Mouse (Mus musculus): ENCODE results near the gene Krt80. TPM values are rescaled to one million over a fixed set of nuclear protein-coding genes. Genes with fewer than 3 reads are reported as not detected.

Krt80 gene
- total and polyA plus RNA-seq, 3 experiments = 0.20 TPM; not detected in 2

GRCm38 (mm10) chr15:101315378-101315777, 54.6 kb downstream of the Krt80 start:
- H3K36me3 ChIP-seq (replicated peaks in 1 of 2; ENCODE audit: control insufficient read depth in 1 of 2, insufficient read depth in 1 of 2, low read length in 1 of 2) = no peaks in the 10 kb centered on the region
- H3K4me3 ChIP-seq (replicated peaks in 1 of 3; ENCODE audit: low read depth in 2 of 3, low read length in 2 of 3, poor library complexity in 1 of 3) = no peak overlapping the region
- in situ Hi-C loops (cut with MboI; ENCODE audit: low pct_ligation_motif_present, low pct_unique_long_range_greater_than_20kb, low sequenced_read_pairs) = no loop called here
- peaks cover 25 to 47% of the 10 kb centered on the region in 2 experiments for H3K4me1 ChIP-seq (ENCODE audit: control insufficient read depth in 1 of 2, insufficient read depth in 2 of 2)
- TF ChIP-seq EP300 (IDR thresholded peaks at IDR 0.05; ENCODE audit: low read length) (no peak), IRF4 (IDR thresholded peaks at IDR 0.05; ENCODE audit: low read depth, low read length) (no peak), HCFC1 (IDR thresholded peaks at IDR 0.05; ENCODE audit: low read depth, low read length) (no peak)
- no peaks in the 10 kb centered on the region for H3K79me2 ChIP-seq (replicated peaks; ENCODE audit: control insufficient read depth, extremely low read depth, insufficient read depth, poor library complexity, severe bottlenecking)
- no peak overlapping the region for H3K27ac ChIP-seq (ENCODE audit: insufficient read depth, low read depth)
- H3K9ac ChIP-seq (ENCODE audit: insufficient read depth, low read depth) = no peak overlapping the region
- peaks cover 7% of the 10 kb centered on the region for H3K9me3 ChIP-seq (replicated peaks; ENCODE audit: low read length)
- dilution Hi-C loops (cut with MboI; ENCODE audit: extremely low pct_ligation_motif_present, extremely low pct_unique_long_range_greater_than_20kb, low sequenced_read_pairs) = no loop called here
- DNase-seq (ENCODE audit: extremely low read depth) = no peak
- no peak overlapping the region for H3K4me2 ChIP-seq (ENCODE audit: insufficient read depth, low read depth, poor library complexity, severe bottlenecking)
- peaks cover 23% of the 10 kb centered on the region for H3K27me3 ChIP-seq (replicated peaks)

DNA sequence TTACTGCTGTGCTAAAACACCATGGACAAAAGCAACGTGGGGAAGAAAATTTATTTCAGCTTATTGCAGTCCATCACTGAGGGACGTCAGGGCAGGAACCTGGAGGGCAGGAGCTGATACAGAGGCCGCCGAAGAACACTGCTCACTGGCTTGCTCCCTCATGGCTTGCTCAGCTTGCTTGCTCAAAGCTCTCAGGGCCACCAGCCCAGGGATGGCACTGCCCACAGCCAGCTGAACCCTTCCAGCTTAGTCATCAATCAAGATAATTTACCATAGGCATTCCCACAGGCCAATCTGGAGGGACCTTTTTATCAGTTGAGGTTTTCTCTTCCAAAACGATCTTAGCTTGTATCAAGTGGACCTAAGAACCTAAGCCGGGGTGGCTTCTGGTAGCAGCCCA, 58.0 kb downstream of the Krt80 start:
- Histone ChIP-seq H3K79me2 (replicated peaks; ENCODE audit: control insufficient read depth, extremely low read depth, insufficient read depth, poor library complexity, severe bottlenecking) (no peaks in the 10 kb centered on the region), H3K4me1 (ENCODE audit: control insufficient read depth in 1 of 2, insufficient read depth in 2 of 2) (peaks cover 4 to 14% of the 10 kb centered on the region in 2 experiments), H3K9me3 (replicated peaks; ENCODE audit: low read length) (peaks cover 7% of the 10 kb centered on the region), H3K9ac (ENCODE audit: insufficient read depth, low read depth) (no peak overlapping the region), H3K36me3 (replicated peaks in 1 of 2; ENCODE audit: control insufficient read depth in 1 of 2, insufficient read depth in 1 of 2, low read length in 1 of 2) (no peaks in the 10 kb centered on the region), H3K27ac (ENCODE audit: insufficient read depth, low read depth) (no peak overlapping the region), H3K27me3 (replicated peaks) (peaks cover 31% of the 10 kb centered on the region), H3K4me2 (ENCODE audit: insufficient read depth, low read depth, poor library complexity, severe bottlenecking) (no peak overlapping the region), H3K4me3 (replicated peaks in 1 of 3; ENCODE audit: low read depth in 2 of 3, low read length in 2 of 3, poor library complexity in 1 of 3) (no peak overlapping the region)
- no peak for DNase-seq (ENCODE audit: extremely low read depth)
- in situ Hi-C loops (cut with MboI; ENCODE audit: low pct_ligation_motif_present, low pct_unique_long_range_greater_than_20kb, low sequenced_read_pairs) (no loop called here), dilution Hi-C loops (cut with MboI; ENCODE audit: extremely low pct_ligation_motif_present, extremely low pct_unique_long_range_greater_than_20kb, low sequenced_read_pairs) (no loop called here)
- TF ChIP-seq MEF2A (IDR thresholded peaks at IDR 0.05; ENCODE audit: borderline replicate concordance, low read depth, low read length) = no peak
- no peak for TF ChIP-seq IRF4 (IDR thresholded peaks at IDR 0.05; ENCODE audit: low read depth, low read length)
- TF ChIP-seq NELFE (IDR thresholded peaks at IDR 0.05; ENCODE audit: low read depth, low read length) = no peak
- TF ChIP-seq ZC3H11A (IDR thresholded peaks at IDR 0.05; ENCODE audit: low read depth, low read length) = no peak
- no peak for TF ChIP-seq MXI1 (IDR thresholded peaks at IDR 0.05; ENCODE audit: low read depth, low read length)
- TF ChIP-seq CTCF (conservative IDR thresholded peaks at IDR 0.05 in 1 of 2, IDR thresholded peaks at IDR 0.05 in 1 of 2; ENCODE audit: low read depth in 2 of 2, low read length in 2 of 2) = no peak
- TF ChIP-seq JUN (IDR thresholded peaks at IDR 0.05; ENCODE audit: insufficient read depth, low read depth, low read length) = no peak
- no peak for TF ChIP-seq PAX5 (IDR thresholded peaks at IDR 0.05; ENCODE audit: low read length)
- no peak for TF ChIP-seq ELF1 (IDR thresholded peaks at IDR 0.05; ENCODE audit: low read depth, low read length)
- no peak for TF ChIP-seq EP300 (IDR thresholded peaks at IDR 0.05; ENCODE audit: low read length)
- TF ChIP-seq USF1 (IDR thresholded peaks at IDR 0.05; ENCODE audit: low read depth, low read length) = no peak
- TF ChIP-seq USF2 (conservative IDR thresholded peaks at IDR 0.05; ENCODE audit: low read depth, low read length) = no peak
- no peak for TF ChIP-seq HCFC1 (IDR thresholded peaks at IDR 0.05; ENCODE audit: low read depth, low read length)
- TF ChIP-seq CHD2 (IDR thresholded peaks at IDR 0.05; ENCODE audit: low read length) = no peak
- TF ChIP-seq MYC (IDR thresholded peaks at IDR 0.05; ENCODE audit: low read depth, low read length) = no peak
- no peak for TF ChIP-seq UBTF (IDR thresholded peaks at IDR 0.05; ENCODE audit: low read depth, low read length)
